Mouse (Mus musculus) liver (tissue): Measurements from ENCODE around the gene Esyt2.

Source experiments
- DNase-seq: peaks from one replicate; pipeline ENCODE4 v3.0.0-alpha.2; 2020; ENCODE audit warnings: mixed read lengths

Gene Esyt2

DNA sequence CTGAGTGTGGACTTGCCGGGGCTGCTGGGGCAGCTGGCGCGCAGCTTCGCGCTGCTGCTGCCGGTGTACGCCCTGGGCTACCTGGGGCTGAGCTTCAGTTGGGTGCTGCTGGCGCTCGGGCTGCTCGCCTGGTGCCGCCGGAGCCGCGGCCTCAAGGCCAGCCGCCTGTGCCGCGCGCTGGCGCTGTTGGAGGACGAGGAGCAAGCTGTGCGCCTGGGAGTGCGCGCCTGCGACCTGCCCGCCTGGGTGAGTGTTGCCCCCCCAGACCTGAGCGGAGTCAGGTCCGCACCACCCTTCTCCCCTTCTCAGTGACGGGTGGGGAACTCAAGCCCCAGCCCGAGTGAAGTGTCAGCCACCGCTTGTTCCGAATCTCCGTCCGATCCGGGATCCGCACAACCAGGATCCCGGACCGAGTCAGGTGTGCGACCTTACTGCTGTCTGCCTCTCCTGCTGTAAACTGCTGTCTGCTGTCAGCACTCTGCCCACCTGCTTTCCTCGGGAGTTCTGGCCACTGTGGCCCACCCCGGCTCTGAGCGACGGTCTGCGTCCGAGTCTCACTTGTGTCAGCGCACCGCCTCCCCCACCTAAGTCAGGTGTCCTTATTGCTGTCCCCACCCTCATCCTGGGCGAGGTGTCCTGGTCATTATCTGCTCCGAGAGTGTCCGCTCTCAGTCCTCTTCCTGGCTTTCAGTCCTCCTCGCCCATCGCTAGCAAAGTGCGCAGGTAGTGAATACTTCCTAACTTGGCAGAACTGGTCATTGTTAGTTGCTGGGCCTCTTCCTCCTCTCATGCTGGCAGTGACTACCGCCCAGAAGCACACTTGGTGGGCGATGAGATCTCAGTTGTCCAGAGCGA is 658 bp downstream of the Esyt2 start:
- peak; percentile 70 for DNase-seq

- no peak for DNase-seq
Measured at GRCm38 (mm10) chr12:116282856-116283255, 1.9 kb downstream of the Esyt2 start.

DNA sequence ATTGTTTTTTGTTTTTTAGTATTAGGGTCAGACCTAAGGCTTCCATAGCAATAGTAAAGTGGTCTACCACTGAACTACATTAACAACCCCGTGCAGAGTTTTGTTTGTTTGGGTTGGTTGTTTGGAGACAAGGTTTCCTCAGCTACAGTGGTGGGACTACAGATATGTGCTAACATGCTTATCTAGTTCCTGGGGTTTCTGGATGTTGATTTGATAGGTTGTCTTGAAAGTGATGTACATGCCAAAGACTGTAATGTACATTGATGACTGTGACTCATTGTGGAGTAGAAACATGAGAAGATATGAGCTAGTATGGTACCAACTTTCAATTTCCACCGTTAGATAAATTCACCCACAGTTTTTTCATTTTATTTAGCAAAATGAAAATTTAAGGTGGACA is 2.5 kb downstream of the Esyt2 start:
- DNase-seq = no peak

- DNase-seq = no peak
Measured at GRCm38 (mm10) chr12:116293185-116293584, 12.2 kb downstream of the Esyt2 start.

GRCm38 (mm10) chr12:116293599-116294292 is 12.8 kb downstream of the Esyt2 start:
- no peak for DNase-seq

DNA sequence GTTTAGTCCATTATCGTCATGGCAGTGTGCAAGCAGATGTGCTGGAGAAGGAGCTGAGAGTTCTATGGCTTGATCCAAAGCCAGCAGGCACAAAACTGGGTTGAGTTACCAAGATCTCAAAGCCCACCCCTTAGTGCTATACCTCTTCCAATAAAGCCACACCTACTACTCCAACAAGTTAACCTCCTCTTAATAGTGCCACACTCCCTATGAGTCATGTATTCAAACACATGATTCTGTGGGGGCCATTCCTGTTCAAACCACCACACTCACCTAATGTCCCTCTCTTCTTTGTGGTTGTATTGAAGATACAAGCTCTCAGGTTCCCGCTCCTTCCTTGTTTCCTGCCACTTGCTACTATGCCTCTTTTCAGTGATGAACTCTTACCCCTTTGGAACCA is 18.9 kb downstream of the Esyt2 start:
- DNase-seq = no peak

- no peak for DNase-seq
Measured at GRCm38 (mm10) chr12:116302181-116302580, 21.2 kb downstream of the Esyt2 start.

- DNase-seq = no peak
Measured at GRCm38 (mm10) chr12:116306042-116306441, 25.0 kb downstream of the Esyt2 start.

GRCm38 (mm10) chr12:116307870-116308269 is 26.9 kb downstream of the Esyt2 start:
- DNase-seq = no peak

GRCm38 (mm10) chr12:116308612-116309011 is 27.6 kb downstream of the Esyt2 start:
- DNase-seq = no peak

DNA sequence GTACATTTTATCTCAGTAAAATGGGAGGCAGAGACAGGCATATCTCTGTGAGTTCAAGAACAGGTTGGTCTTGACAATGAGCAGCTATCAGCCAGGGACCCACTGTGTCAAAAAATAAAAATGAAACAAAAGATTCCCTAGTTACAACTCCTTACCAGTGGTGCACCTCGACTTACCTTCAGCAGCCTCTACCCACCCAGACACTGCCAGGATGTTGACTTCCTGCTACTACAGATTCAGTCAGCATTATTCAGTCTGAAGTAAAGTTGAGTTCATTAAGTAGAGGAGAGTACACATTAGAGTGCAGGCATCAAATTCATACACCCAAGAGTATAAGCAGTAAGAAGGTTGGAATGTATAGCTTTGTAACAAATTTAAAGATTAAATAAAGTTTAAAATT is 32.8 kb downstream of the Esyt2 start:
- DNase-seq = no peak

DNA sequence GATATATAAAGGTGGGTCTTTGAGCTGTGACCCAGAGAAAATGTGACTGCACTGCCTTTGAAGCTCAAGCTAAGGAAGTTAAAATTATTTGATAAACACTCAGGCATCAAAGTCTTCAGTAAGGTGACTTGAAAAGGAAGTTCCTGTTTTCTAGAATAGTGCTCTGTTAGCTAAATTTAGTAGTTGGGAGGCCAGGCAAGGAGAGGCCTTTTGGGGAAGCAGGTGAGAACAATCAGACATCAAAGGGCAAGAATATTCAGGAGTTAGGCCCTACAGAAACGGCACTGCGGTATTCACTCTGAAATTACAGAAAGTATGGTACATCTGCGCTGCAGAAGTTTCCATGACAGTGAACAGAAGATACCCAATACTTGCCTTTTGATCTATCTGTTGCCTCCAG is 34.5 kb downstream of the Esyt2 start:
- no peak for DNase-seq

DNA sequence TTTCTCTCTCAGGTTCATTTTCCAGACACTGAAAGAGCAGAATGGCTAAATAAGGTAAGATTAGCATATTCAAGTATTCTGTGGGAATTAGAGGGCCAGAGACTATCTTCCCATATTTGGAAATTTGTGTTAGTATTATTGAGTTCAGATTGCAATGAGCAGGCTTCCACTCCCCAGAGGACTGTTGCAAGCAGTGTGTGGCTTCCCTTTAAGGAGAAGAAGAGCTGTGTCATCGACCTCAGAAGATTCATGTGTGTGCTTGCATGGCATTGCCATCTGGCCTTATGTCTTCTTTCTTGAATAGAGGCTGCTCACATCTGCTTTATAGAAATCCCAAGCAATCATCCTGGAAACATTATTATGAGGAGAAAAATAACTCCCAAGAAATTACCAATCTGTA is 36.8 kb downstream of the Esyt2 start:
- no peak for DNase-seq

DNA sequence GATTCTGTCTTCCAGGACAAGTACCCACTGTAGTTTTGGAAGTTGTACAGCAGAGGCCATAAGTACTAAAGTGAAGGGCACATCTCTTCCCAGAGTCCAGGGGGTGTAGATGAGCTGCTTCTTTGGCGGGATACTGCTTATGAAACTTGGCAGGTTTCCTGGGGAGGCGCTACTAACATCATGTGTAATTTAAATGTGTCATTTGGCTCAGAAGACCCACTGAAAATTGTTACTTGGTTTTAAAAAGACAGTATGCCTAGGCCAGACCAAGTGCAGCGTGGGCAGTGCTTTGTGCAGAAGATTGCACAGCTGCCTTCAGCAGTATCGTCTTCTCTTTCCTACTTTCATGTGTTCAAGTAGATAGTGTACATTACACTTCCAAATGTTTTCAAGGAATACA is 44.5 kb downstream of the Esyt2 start:
- DNase-seq = no peak

DNA sequence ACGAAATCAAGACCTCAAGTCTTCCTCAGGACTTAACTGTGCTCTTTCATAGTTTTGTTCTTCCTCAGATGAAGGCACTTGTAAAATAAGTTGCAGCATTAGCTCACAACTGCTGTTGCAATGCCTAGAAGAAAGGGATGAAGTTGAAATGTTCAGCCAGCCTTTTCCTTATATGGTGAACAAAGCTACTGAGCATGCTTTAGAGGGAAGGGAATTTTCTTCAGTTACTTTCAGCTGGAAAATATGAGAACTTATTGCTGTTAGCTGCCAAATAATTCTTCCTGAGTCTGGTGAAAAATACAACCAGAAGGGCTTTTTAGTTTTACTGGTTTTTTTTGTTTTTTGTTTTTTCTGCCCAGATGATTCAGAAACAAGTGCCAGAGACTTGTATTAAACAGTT is 45.2 kb downstream of the Esyt2 start:
- DNase-seq = no peak

GRCm38 (mm10) chr12:116334253-116334652 is 53.3 kb downstream of the Esyt2 start:
- DNase-seq = no peak

- DNase-seq = no peak
Measured at GRCm38 (mm10) chr12:116340160-116340559, 59.2 kb downstream of the Esyt2 start.

DNA sequence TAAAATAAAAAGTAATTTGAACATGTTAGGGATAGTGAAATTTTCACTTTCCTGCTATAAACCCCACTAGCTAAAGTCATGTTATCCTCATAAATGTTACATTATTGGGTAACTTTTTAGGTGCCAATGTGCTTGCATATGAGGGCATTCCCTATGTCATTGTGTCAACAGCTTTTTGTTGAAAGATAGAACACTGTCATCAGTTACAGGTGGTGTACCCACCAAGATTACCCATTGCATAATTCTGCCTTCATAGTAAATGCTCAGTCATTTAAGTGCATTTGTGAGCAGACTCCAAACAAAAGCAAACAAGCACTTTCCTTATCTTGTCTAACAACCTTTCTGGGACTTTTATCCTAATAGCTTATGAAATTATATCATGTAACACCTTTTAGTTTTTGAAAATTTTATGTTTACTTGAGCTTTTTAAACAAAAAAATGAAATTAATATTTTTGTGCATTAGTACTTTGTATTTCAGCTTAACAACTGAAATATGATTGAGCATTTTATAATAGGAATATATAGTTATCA is 67.8 kb downstream of the Esyt2 start:
- DNase-seq = no peak

GRCm38 (mm10) chr12:116349376-116349775 is 68.4 kb downstream of the Esyt2 start:
- no peak for DNase-seq

DNA sequence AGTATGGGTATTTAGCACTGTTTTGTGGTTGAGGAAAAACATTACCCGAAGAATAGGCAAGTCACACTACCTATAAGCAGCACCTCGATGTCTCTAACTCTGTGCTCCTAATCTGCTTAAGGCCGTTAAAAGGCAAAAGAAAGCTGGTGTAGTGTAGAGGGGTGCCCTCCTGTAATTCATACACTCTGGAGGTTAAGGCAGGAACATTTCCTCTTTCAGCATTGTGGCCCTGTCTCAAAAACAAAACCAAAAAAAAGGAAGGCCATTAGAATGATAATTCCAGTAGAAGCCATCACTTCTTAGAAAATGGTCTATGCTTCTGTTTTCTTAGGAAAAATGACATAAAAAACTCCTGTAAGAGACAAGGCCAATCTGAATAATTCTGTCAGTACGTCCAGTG is 70.0 kb downstream of the Esyt2 start:
- no peak for DNase-seq

DNA sequence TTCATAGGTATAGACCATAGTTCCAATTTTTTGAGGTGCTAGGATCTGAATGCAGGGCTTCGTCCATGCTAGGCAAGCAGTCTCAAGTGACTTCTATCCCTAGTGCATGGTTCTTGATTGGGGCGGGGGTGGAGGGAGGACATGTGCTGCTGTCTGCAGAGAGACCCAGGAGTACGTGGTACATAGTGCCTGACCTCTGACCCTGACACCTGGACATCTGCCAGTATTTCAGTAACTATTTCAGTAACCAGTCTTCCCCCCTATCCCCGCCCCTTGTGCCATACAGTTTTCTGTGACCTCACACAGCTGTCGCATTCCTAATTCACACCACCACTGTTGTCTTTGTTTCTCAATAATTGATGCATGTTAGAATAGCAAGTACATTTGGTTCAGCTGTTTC is 71.4 kb downstream of the Esyt2 start:
- no peak for DNase-seq

- no peak for DNase-seq
Measured at GRCm38 (mm10) chr12:116354694-116355093, 73.7 kb downstream of the Esyt2 start.

DNA sequence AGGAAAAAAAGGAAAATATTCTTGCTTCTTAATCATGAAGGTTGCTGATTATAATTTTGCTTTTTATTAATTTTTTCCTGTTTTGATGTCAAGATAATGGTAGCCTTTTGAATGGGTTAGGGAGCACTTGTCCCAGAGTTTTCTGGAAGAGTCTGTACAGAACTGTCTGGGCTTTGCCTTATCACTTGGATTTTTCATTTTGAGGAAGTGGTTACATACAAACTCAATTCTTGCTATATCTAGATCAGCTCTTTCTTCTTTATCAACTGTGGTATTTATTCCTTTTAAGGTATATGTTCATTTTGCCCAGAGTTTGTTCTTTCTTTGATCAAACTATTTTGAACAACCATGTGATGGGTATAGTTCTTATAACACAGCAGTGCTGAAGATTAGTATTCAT is 81.1 kb downstream of the Esyt2 start:
- DNase-seq = no peak

- DNase-seq = no peak
Measured at GRCm38 (mm10) chr12:116366900-116367299, 85.9 kb downstream of the Esyt2 start.
